Mouse (Mus musculus) heart, embryonic 12.5 days (tissue): ENCODE data around the gene Acbd6. TPM values are rescaled to one million over a fixed set of nuclear protein-coding genes. Genes with fewer than 3 reads are reported as not detected.

Source experiments
- ATAC-seq: fragments of 200-750 bp; cut with Nextera tagmentation; 2 replicates; pipeline ENCODE4 v1.8.0; 2017; ENCODE audit warnings: moderate TSS enrichment, moderate library complexity; ENCODE audit not compliant: insufficient number of reproducible peaks, low FRiP score
- H3K27ac ChIP-seq: fragments of 300-500 bp; sonication (generic); 2 replicates; pipeline ENCODE4 v1.5.1; 2016; ENCODE audit warnings: mild to moderate bottlenecking, moderate library complexity; ENCODE audit not compliant: poor library complexity, severe bottlenecking
- H3K27me3 ChIP-seq: fragments of 300-500 bp; sonication (generic); replicated peaks from 2 replicates; pipeline ENCODE4 v1.6.1; 2016; ENCODE audit warnings: mild to moderate bottlenecking, moderate library complexity
- H3K36me3 ChIP-seq: fragments of 300-500 bp; sonication (generic); 2 replicates; pipeline ENCODE4 v1.6.1; 2016; ENCODE audit warnings: mild to moderate bottlenecking, moderate library complexity
- H3K4me1 ChIP-seq: fragments of 300-500 bp; sonication (generic); replicated peaks from 2 replicates; pipeline ENCODE4 v1.6.1; 2016; ENCODE audit warnings: mild to moderate bottlenecking
- H3K4me2 ChIP-seq: fragments of 300-500 bp; sonication (generic); 2 replicates; pipeline ENCODE4 v1.6.1; 2016; ENCODE audit warnings: mild to moderate bottlenecking, moderate library complexity
- H3K4me3 ChIP-seq: fragments of 300-500 bp; sonication (generic); 2 replicates; pipeline ENCODE4 v1.5.1; 2016; ENCODE audit warnings: mild to moderate bottlenecking
- H3K9ac ChIP-seq: fragments of 300-500 bp; sonication (generic); 2 replicates; pipeline ENCODE4 v1.6.1; 2016; ENCODE audit warnings: mild to moderate bottlenecking, moderate library complexity
- H3K9me3 ChIP-seq: fragments of 300-500 bp; sonication (generic); replicated peaks from 2 replicates; pipeline ENCODE4 v1.6.1; 2016; ENCODE audit warnings: mild to moderate bottlenecking, moderate library complexity
- WGBS: fragments of 180-500 bp; shearing (Covaris S2); methylation state at CpG from one replicate; pipeline ENCODE4 v1.1.7; 2016; 5-methylcytosine and 5-hydroxymethylcytosine counted together
- polyA plus RNA-seq: library from polyadenylated mRNA; unstranded; fragments of >200 nt; fragmentation: Nextera tagmentation; extraction: Ambion mirVana; gene quantifications from 2 replicates; pipeline ENCODE4 v1.2.1, GENCODE M21; 2016

The Acbd6 gene
- polyA plus RNA-seq, 1 experiment from 2014 or later = 71.7 TPM

GRCm38 (mm10) chr1:155604706-155605105 is 46.8 kb downstream of the Acbd6 start:
- H3K9me3 ChIP-seq = no peaks in the 10 kb centered on the region
- 77% methylated on average over 1 of the region's 1 CpGs for WGBS
- no peak for ATAC-seq
- no peak overlapping the region for H3K27ac ChIP-seq
- H3K4me3 ChIP-seq = no peak overlapping the region
- H3K4me1 ChIP-seq = no peaks in the 10 kb centered on the region
- no peaks in the 10 kb centered on the region for H3K36me3 ChIP-seq
- no peak overlapping the region for H3K4me2 ChIP-seq
- no peaks in the 10 kb centered on the region for H3K27me3 ChIP-seq
- no peak overlapping the region for H3K9ac ChIP-seq

- Histone ChIP-seq H3K9ac (no peak overlapping the region), H3K27me3 (no peaks in the 10 kb centered on the region), H3K4me1 (no peaks in the 10 kb centered on the region), H3K9me3 (no peaks in the 10 kb centered on the region), H3K4me3 (no peak overlapping the region), H3K36me3 (no peaks in the 10 kb centered on the region), H3K27ac (no peak overlapping the region), H3K4me2 (no peak overlapping the region)
- 63% methylated on average over 11 of the region's 11 CpGs for WGBS
- ATAC-seq = no peak
These were observed 47.7 kb downstream of the Acbd6 start for GRCm38 (mm10) chr1:155605391-155606155.

- no peak overlapping the region for H3K4me3 ChIP-seq
- ATAC-seq = no peak
- H3K9me3 ChIP-seq = no peaks in the 10 kb centered on the region
- H3K36me3 ChIP-seq = no peaks in the 10 kb centered on the region
- H3K27ac ChIP-seq = no peak overlapping the region
- 78% methylated on average over 8 of the region's 8 CpGs for WGBS
- H3K4me1 ChIP-seq = no peaks in the 10 kb centered on the region
- H3K9ac ChIP-seq = no peak overlapping the region
- H3K4me2 ChIP-seq = no peak overlapping the region
- H3K27me3 ChIP-seq = no peaks in the 10 kb centered on the region
These were observed 48.2 kb downstream of the Acbd6 start for GRCm38 (mm10) chr1:155606156-155606531.

- no peak for ATAC-seq
- no peaks in the 10 kb centered on the region for H3K27me3 ChIP-seq
- H3K4me2 ChIP-seq = no peak overlapping the region
- H3K4me1 ChIP-seq = no peaks in the 10 kb centered on the region
- no peaks in the 10 kb centered on the region for H3K9me3 ChIP-seq
- no peaks in the 10 kb centered on the region for H3K36me3 ChIP-seq
- H3K27ac ChIP-seq = no peak overlapping the region
- H3K4me3 ChIP-seq = no peak overlapping the region
- 59% methylated on average over 4 of the region's 4 CpGs for WGBS
- no peak overlapping the region for H3K9ac ChIP-seq
These were observed 50.6 kb downstream of the Acbd6 start for GRCm38 (mm10) chr1:155608524-155608923.

- no peak overlapping the region for H3K27ac ChIP-seq
- H3K4me1 ChIP-seq = no peaks in the 10 kb centered on the region
- H3K9ac ChIP-seq = no peak overlapping the region
- H3K36me3 ChIP-seq = no peaks in the 10 kb centered on the region
- WGBS = 51% methylated on average over 2 of the region's 2 CpGs
- no peaks in the 10 kb centered on the region for H3K9me3 ChIP-seq
- H3K4me2 ChIP-seq = no peak overlapping the region
- H3K4me3 ChIP-seq = no peak overlapping the region
- no peak for ATAC-seq
- no peaks in the 10 kb centered on the region for H3K27me3 ChIP-seq
These were observed 56.5 kb downstream of the Acbd6 start for GRCm38 (mm10) chr1:155614426-155614825.

- Histone ChIP-seq H3K27ac (no peak overlapping the region), H3K4me3 (no peak overlapping the region), H3K36me3 (peaks cover 11% of the 10 kb centered on the region), H3K9ac (no peak overlapping the region), H3K27me3 (no peaks in the 10 kb centered on the region), H3K4me1 (0 out of 2 replicates have a peak, but pooled peaks cover 3% of the 10 kb centered on the region), H3K4me2 (no peak overlapping the region), H3K9me3 (no peaks in the 10 kb centered on the region)
- WGBS = 47% methylated on average over 6 of the region's 6 CpGs
- ATAC-seq = no peak
These were observed 63.2 kb downstream of the Acbd6 start for GRCm38 (mm10) chr1:155621075-155621474.

- Histone ChIP-seq H3K27ac (no peak overlapping the region), H3K4me1 (peaks cover 12% of the 10 kb centered on the region), H3K9me3 (no peaks in the 10 kb centered on the region), H3K4me3 (no peak overlapping the region), H3K4me2 (no peak overlapping the region), H3K36me3 (peaks cover 11% of the 10 kb centered on the region), H3K9ac (no peak overlapping the region), H3K27me3 (no peaks in the 10 kb centered on the region)
- no peak for ATAC-seq
- WGBS = 91% methylated on average over 8 of the region's 8 CpGs
These were observed 65.3 kb downstream of the Acbd6 start for GRCm38 (mm10) chr1:155623192-155623591.

- Histone ChIP-seq H3K9me3 (no peaks in the 10 kb centered on the region), H3K4me2 (no peak overlapping the region), H3K4me3 (no peak overlapping the region), H3K27ac (0 out of 2 replicates have a peak overlapping the region, but pooled peaks have one; percentile 25), H3K4me1 (peaks cover 10% of the 10 kb centered on the region), H3K9ac (no peak overlapping the region), H3K36me3 (peaks cover 7% of the 10 kb centered on the region), H3K27me3 (no peaks in the 10 kb centered on the region)
- ATAC-seq = no peak
- WGBS = 62% methylated on average over 2 of the region's 2 CpGs
These were observed 69.8 kb downstream of the Acbd6 start for GRCm38 (mm10) chr1:155627746-155628145.

GRCm38 (mm10) chr1:155636648-155637047 is 78.7 kb downstream of the Acbd6 start:
- Histone ChIP-seq H3K27me3 (no peaks in the 10 kb centered on the region), H3K4me1 (no peaks in the 10 kb centered on the region), H3K36me3 (no peaks in the 10 kb centered on the region), H3K9me3 (no peaks in the 10 kb centered on the region), H3K27ac (no peak overlapping the region), H3K4me3 (no peak overlapping the region), H3K4me2 (no peak overlapping the region), H3K9ac (no peak overlapping the region)
- 92% methylated on average over 7 of the region's 7 CpGs for WGBS
- ATAC-seq = no peak

- Histone ChIP-seq H3K4me3 (no peak overlapping the region), H3K4me1 (peaks cover 9% of the 10 kb centered on the region), H3K9ac (no peak overlapping the region), H3K9me3 (no peaks in the 10 kb centered on the region), H3K27me3 (no peaks in the 10 kb centered on the region), H3K4me2 (no peak overlapping the region), H3K36me3 (no peaks in the 10 kb centered on the region), H3K27ac (no peak overlapping the region)
- 72% methylated on average over 5 of the region's 5 CpGs for WGBS
- ATAC-seq = no peak
These were observed 87.9 kb downstream of the Acbd6 start for GRCm38 (mm10) chr1:155645816-155646215.

GRCm38 (mm10) chr1:155646345-155647307 is 88.7 kb downstream of the Acbd6 start:
- H3K27ac ChIP-seq = peak overlapping the region; percentile 43; the same call in 1 of the 2 replicates
- peaks cover 12% of the 10 kb centered on the region for H3K4me1 ChIP-seq
- no peaks in the 10 kb centered on the region for H3K9me3 ChIP-seq
- no peaks in the 10 kb centered on the region for H3K27me3 ChIP-seq
- H3K4me3 ChIP-seq = no peak overlapping the region
- peak overlapping the region; percentile 41 for H3K4me2 ChIP-seq
- no peak for ATAC-seq
- no peak overlapping the region for H3K9ac ChIP-seq
- no peaks in the 10 kb centered on the region for H3K36me3 ChIP-seq
- WGBS = 41% methylated on average over 10 of the region's 10 CpGs
